Mouse (Mus musculus) stomach, embryonic 14.5 days (tissue): Measurements from ENCODE around the gene Pramef8. TPM values are rescaled to one million over a fixed set of nuclear protein-coding genes. Genes with fewer than 3 reads are reported as not detected.

Source experiments
- ATAC-seq: fragments of 200-750 bp; cut with Nextera tagmentation; 2 replicates; pipeline ENCODE4 v1.8.0; 2017; ENCODE audit warnings: low read depth, moderate TSS enrichment; ENCODE audit not compliant: insufficient number of reproducible peaks, insufficient read depth, low FRiP score
- H3K27ac ChIP-seq: fragments of 300-500 bp; sonication (generic); 2 replicates; pipeline ENCODE4 v1.5.1; 2014; ENCODE audit warnings: mild to moderate bottlenecking, low read length, moderate library complexity, mixed read lengths
- H3K27me3 ChIP-seq: fragments of 300-500 bp; sonication (generic); 2 replicates; pipeline ENCODE4 v1.6.1; 2014; ENCODE audit warnings: low read length, control low read depth, mixed read lengths; ENCODE audit not compliant: control insufficient read depth, insufficient read depth
- H3K36me3 ChIP-seq: fragments of 300-500 bp; sonication (generic); 2 replicates; pipeline ENCODE4 v1.6.1; 2014; ENCODE audit warnings: mild to moderate bottlenecking, control low read depth, low read length, moderate library complexity, mixed read lengths; ENCODE audit not compliant: control insufficient read depth, insufficient read depth
- H3K4me1 ChIP-seq: fragments of 300-500 bp; sonication (generic); 2 replicates; pipeline ENCODE4 v1.6.1; 2014; ENCODE audit warnings: low read length, control low read depth, mixed read lengths; ENCODE audit not compliant: control insufficient read depth, insufficient read depth
- H3K4me2 ChIP-seq: fragments of 300-500 bp; sonication (generic); replicated peaks from 2 replicates; pipeline ENCODE4 v1.6.1; 2014; ENCODE audit warnings: low read depth, low read length, control low read depth
- H3K4me3 ChIP-seq: fragments of 300-500 bp; sonication (generic); 2 replicates; pipeline ENCODE4 v1.5.1; 2014; ENCODE audit warnings: low read depth, low read length, control low read depth
- H3K9ac ChIP-seq: fragments of 300-500 bp; sonication (generic); replicated peaks from 2 replicates; pipeline ENCODE4 v1.6.1; 2014; ENCODE audit warnings: low read depth, mild to moderate bottlenecking, control low read depth, low read length, moderate library complexity, mixed read lengths
- H3K9me3 ChIP-seq: fragments of 300-500 bp; sonication (generic); 2 replicates; pipeline ENCODE4 v1.6.1; 2016; ENCODE audit warnings: low read depth, low read length, control low read depth; ENCODE audit not compliant: control insufficient read depth
- WGBS: fragments of 180-500 bp; shearing (Covaris S2); extraction: QIAGEN DNeasy Blood & Tissue Kit; methylation state at CpG from one replicate; pipeline ENCODE4 v1.1.7; 2014; 5-methylcytosine and 5-hydroxymethylcytosine counted together
- polyA plus RNA-seq: library from polyadenylated mRNA; unstranded; fragments of >200 nt; fragmentation: Nextera tagmentation; extraction: Ambion mirVana; gene quantifications from 2 replicates; pipeline ENCODE4 v1.2.1, GENCODE M21; 2014

The Pramef8 gene
- polyA plus RNA-seq = 15.1 and 18.4 TPM in 2 replicates

- peak; percentile 90 for ATAC-seq
- Histone ChIP-seq H3K4me2 (peak within 1 kb of the TSS; percentile 43), H3K27ac (peak within 1 kb of the TSS; percentile 72), H3K9ac (peak within 1 kb of the TSS; percentile 45), H3K27me3 (no peaks in the 10 kb centered on the region), H3K4me3 (peak within 1 kb of the TSS; percentile 51), H3K4me1 (no peaks in the 10 kb centered on the region), H3K9me3 (no peaks in the 10 kb centered on the region), H3K36me3 (peaks cover 14% of the 10 kb centered on the region)
- under 1% methylated on average over 50 of the region's 50 CpGs for WGBS
Observed at GRCm38 (mm10) chr4:143412219-143413092, at the start of gene Pramef8. Pramef8 (plus strand) TSS chr4:143412426.

GRCm38 (mm10) chr4:143366415-143367041 is 45.7 kb upstream of the Pramef8 start:
- H3K4me3 ChIP-seq = no peak overlapping the region
- WGBS = 49% methylated on average over 15 of the region's 15 CpGs
- no peak overlapping the region for H3K9ac ChIP-seq
- no peaks in the 10 kb centered on the region for H3K36me3 ChIP-seq
- H3K27ac ChIP-seq = no peak overlapping the region
- no peak overlapping the region for H3K4me2 ChIP-seq
- no peaks in the 10 kb centered on the region; the same call in 1 of the 2 replicates for H3K9me3 ChIP-seq
- ATAC-seq = no peak
- no peaks in the 10 kb centered on the region for H3K27me3 ChIP-seq
- H3K4me1 ChIP-seq = no peaks in the 10 kb centered on the region

- ATAC-seq = no peak
- Histone ChIP-seq H3K4me1 (no peaks in the 10 kb centered on the region), H3K4me2 (no peak overlapping the region), H3K9me3 (no peaks in the 10 kb centered on the region), H3K9ac (no peak overlapping the region), H3K36me3 (no peaks in the 10 kb centered on the region), H3K27ac (no peak overlapping the region), H3K27me3 (no peaks in the 10 kb centered on the region), H3K4me3 (no peak overlapping the region)
- 45% methylated on average over 7 of the region's 7 CpGs for WGBS
Observed at GRCm38 (mm10) chr4:143379480-143379879, 32.7 kb upstream of the Pramef8 start.

- WGBS = 34% methylated on average over 15 of the region's 15 CpGs
- 0 out of 2 replicates have a peak, but pooled peaks have one; percentile 6 for ATAC-seq
- no peaks in the 10 kb centered on the region for H3K36me3 ChIP-seq
Observed at GRCm38 (mm10) chr4:143379931-143380715, 32.1 kb upstream of the Pramef8 start.

GRCm38 (mm10) chr4:143380716-143381004 is 31.6 kb upstream of the Pramef8 start:
- no peak overlapping the region for H3K9ac ChIP-seq
- under 1% methylated on average over 5 of the region's 5 CpGs for WGBS
- no peak overlapping the region for H3K4me3 ChIP-seq
- H3K36me3 ChIP-seq = no peaks in the 10 kb centered on the region
- no peaks in the 10 kb centered on the region for H3K9me3 ChIP-seq
- ATAC-seq = no peak
- H3K4me2 ChIP-seq = no peak overlapping the region
- no peak overlapping the region for H3K27ac ChIP-seq
- H3K4me1 ChIP-seq = no peaks in the 10 kb centered on the region
- H3K27me3 ChIP-seq = no peaks in the 10 kb centered on the region

More at GRCm38 (mm10) chr4:143379931-143380715, 32.1 kb upstream of the Pramef8 start:
- H3K4me1 ChIP-seq = no peaks in the 10 kb centered on the region
- no peak overlapping the region for H3K4me3 ChIP-seq
- no peaks in the 10 kb centered on the region for H3K9me3 ChIP-seq
- no peak overlapping the region for H3K4me2 ChIP-seq
- no peaks in the 10 kb centered on the region for H3K27me3 ChIP-seq
- no peak overlapping the region for H3K27ac ChIP-seq
- no peak overlapping the region for H3K9ac ChIP-seq

GRCm38 (mm10) chr4:143382163-143382562 is 30.1 kb upstream of the Pramef8 start:
- H3K36me3 ChIP-seq = no peaks in the 10 kb centered on the region
- WGBS = 67% methylated on average over 3 of the region's 3 CpGs
- H3K4me3 ChIP-seq = no peak overlapping the region
- H3K9me3 ChIP-seq = no peaks in the 10 kb centered on the region
- no peak overlapping the region for H3K27ac ChIP-seq
- H3K27me3 ChIP-seq = no peaks in the 10 kb centered on the region
- no peaks in the 10 kb centered on the region for H3K4me1 ChIP-seq
- no peak for ATAC-seq
- no peak overlapping the region for H3K4me2 ChIP-seq
- no peak overlapping the region for H3K9ac ChIP-seq

GRCm38 (mm10) chr4:143383646-143384045 is 28.6 kb upstream of the Pramef8 start:
- Histone ChIP-seq H3K9me3 (no peaks in the 10 kb centered on the region), H3K4me1 (no peaks in the 10 kb centered on the region), H3K27ac (no peak overlapping the region), H3K4me2 (no peak overlapping the region), H3K27me3 (no peaks in the 10 kb centered on the region), H3K9ac (no peak overlapping the region), H3K4me3 (no peak overlapping the region), H3K36me3 (no peaks in the 10 kb centered on the region)
- no peak for ATAC-seq
- 44% methylated on average over 4 of the region's 4 CpGs for WGBS

GRCm38 (mm10) chr4:143388955-143389702 is 23.1 kb upstream of the Pramef8 start:
- Histone ChIP-seq H3K4me1 (no peaks in the 10 kb centered on the region), H3K9ac (no peak overlapping the region), H3K27ac (no peak overlapping the region), H3K4me2 (peak overlapping the region; percentile 40), H3K9me3 (no peaks in the 10 kb centered on the region), H3K36me3 (no peaks in the 10 kb centered on the region), H3K27me3 (no peaks in the 10 kb centered on the region), H3K4me3 (peak overlapping the region; percentile 30; the same call in 1 of the 2 replicates)
- ATAC-seq = peak; percentile 88
- WGBS = 9% methylated on average over 29 of the region's 43 CpGs
